Mouse (Mus musculus) liver, adult 2 months (tissue): ENCODE measurements around the gene Timm9. TPM values are rescaled to one million over a fixed set of nuclear protein-coding genes. Genes with fewer than 3 reads are reported as not detected.

Experiments
- DNase-seq: peaks from one replicate; pipeline ENCODE4 v3.0.0-alpha.2; 2011; ENCODE audit warnings: low read depth, low spot score; ENCODE audit errors: extremely low read depth
- H3K27ac ChIP-seq: fragments of 200-500 bp; replicated peaks from 2 replicates; pipeline ENCODE4 v1.5.1; 2012; ENCODE audit warnings: low read depth, mild to moderate bottlenecking, control low read depth, inconsistent platforms, low read length; ENCODE audit not compliant: insufficient read depth
- H3K27me3 ChIP-seq: fragments of 200-500 bp; 2 replicates; pipeline ENCODE4 v1.6.1; 2012; ENCODE audit warnings: mild to moderate bottlenecking, moderate library complexity, low read length, inconsistent platforms; ENCODE audit not compliant: control insufficient read depth, insufficient read depth
- H3K36me3 ChIP-seq: fragments of 200-500 bp; 2 replicates; pipeline ENCODE4 v1.6.1; 2012; ENCODE audit warnings: low read length, inconsistent platforms; ENCODE audit not compliant: control insufficient read depth, insufficient read depth
- H3K4me1 ChIP-seq: fragments of 200-500 bp; 2 replicates; pipeline ENCODE4 v1.6.1; 2011; ENCODE audit warnings: low read length; ENCODE audit not compliant: control insufficient read depth, insufficient read depth
- H3K4me3 ChIP-seq: fragments of 200-500 bp; 2 replicates; pipeline ENCODE4 v1.5.1; 2011; ENCODE audit warnings: low read depth, mild to moderate bottlenecking, control low read depth, low read length, moderate library complexity; ENCODE audit not compliant: insufficient read depth
- H3K79me2 ChIP-seq: fragments of 200-500 bp; 2 replicates; pipeline ENCODE4 v1.6.1; 2012; ENCODE audit warnings: inconsistent platforms, mild to moderate bottlenecking, low read length, moderate library complexity; ENCODE audit not compliant: control insufficient read depth, insufficient read depth
- H3K9ac ChIP-seq: fragments of 200-500 bp; 2 replicates; pipeline ENCODE4 v1.6.1; 2012; ENCODE audit warnings: low read depth, mild to moderate bottlenecking, control low read depth, inconsistent platforms, low read length
- CTCF ChIP-seq: fragments of 200-500 bp; IDR thresholded peaks from 2 replicates; pipeline ENCODE4 v1.5.1; 2011; ENCODE audit warnings: low read depth, low read length, control low read depth
- POLR2A ChIP-seq: fragments of 200-500 bp; IDR thresholded peaks from 2 replicates; pipeline ENCODE4 v1.6.1; 2011; ENCODE audit warnings: low read length, control low read depth; ENCODE audit not compliant: insufficient read depth; ENCODE audit errors: extremely low read depth
- WGBS: fragments of 180-500 bp; shearing (Covaris S2); methylation state at CpG from one replicate; pipeline ENCODE4 v1.1.7; 2018; 5-methylcytosine and 5-hydroxymethylcytosine counted together
- polyA plus RNA-seq: library from polyadenylated mRNA; depleted of rRNA; stranded (reverse); fragments of >200 nt; gene quantifications from 2 replicates; pipeline ENCODE4 v1.2.3, GENCODE M21; 2012; rRNA removed
- total RNA-seq: library from RNA; depleted of rRNA; stranded (reverse); fragments of >200 nt; gene quantifications from 2 replicates; pipeline ENCODE4 v1.2.3, GENCODE M21; 2014; rRNA removed

The Timm9 gene
- total RNA-seq (27.3 and 27.8 TPM in 2 replicates), polyA plus RNA-seq (9.9 and 12.0 TPM in 2 replicates)

DNA sequence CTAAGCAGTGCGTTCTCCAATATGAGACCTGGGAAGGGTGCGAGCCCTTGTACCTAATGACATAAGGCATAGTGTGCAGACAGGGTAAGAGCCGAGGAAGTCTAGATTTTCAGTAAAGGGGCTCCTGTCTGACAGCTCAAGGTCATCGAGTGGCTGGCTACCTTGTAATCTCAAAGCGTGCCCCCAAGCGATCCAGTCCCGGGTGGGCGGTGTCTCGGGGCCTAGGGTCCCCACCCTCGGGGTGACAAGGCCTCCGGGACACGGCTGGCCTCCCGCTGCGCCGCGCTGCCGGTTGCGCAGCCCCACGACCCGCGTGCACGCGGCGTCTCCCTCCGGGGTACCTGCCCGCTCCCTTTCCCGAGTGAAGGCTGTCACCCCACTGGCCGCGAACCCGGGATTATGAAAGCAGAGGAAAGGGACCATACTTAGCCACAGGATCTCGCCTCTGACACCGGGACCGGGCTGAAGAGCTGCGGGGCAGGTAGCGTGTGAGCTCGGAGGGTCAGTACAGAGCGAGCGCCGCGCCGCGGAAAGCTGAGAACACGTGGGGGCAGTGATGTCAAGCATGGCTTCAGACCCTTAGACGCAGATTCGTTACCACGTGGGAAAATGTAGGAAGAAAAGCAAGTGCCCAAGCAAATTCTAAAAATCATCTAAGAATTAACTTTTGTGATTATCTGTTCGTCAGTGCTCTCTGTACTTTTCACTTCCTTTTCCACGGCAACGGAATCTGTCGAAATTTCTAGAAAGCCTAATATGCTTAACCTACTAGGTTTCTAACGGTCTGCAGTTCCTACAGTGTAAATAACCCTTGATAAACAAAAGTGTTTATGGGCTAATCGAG lies at the start of gene Timm9, which contains the start of gene 2700049A03Rik:
Gene Timm9, minus strand, starts transcription at position 555 of the 844 bp plus-strand sequence.
Gene 2700049A03Rik, plus strand, starts transcription at position 719 of the 844 bp plus-strand sequence.
- H3K4me3 ChIP-seq = peak within 1 kb of the TSS; percentile 77
- peaks cover 14% of the 10 kb centered on the region for H3K36me3 ChIP-seq
- under 1% methylated on average over 52 of the region's 52 CpGs for WGBS
- H3K27me3 ChIP-seq = no peaks in the 10 kb centered on the region
- peaks cover 7% of the 10 kb centered on the region for H3K4me1 ChIP-seq
- H3K79me2 ChIP-seq = peaks cover 7% of the 10 kb centered on the region
- peak; percentile 86 for DNase-seq
- peak within 1 kb of the TSS; percentile 78 for H3K27ac ChIP-seq
- H3K9ac ChIP-seq = peak within 1 kb of the TSS; percentile 77
- TF ChIP-seq CTCF = no peak
- peak; percentile 75 for TF ChIP-seq POLR2A

DNA sequence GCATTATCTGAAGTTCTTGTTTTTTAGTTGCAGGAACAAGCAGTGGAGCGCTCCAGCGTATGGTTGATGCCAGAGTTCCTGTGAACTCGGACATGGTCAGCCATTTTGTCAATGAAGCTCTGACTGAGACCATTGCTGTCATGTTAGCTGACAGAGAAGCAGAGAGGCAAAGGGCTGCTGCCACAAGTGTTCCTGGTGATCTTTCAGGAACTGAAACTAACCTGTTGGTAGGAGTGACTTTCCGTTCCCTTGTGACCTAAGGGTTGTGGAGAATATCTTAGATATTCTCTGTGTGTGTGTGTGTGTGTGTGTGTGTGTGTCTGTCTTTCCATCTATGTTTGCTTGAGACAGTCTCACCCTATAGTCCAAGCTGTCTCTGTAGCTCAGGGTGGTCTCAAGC lies 47.9 kb upstream of the Timm9 start:
- no peak for DNase-seq
- 95% methylated on average over 4 of the region's 4 CpGs for WGBS
- Histone ChIP-seq H3K27me3 (no peaks in the 10 kb centered on the region), H3K79me2 (no peaks in the 10 kb centered on the region), H3K4me1 (no peaks in the 10 kb centered on the region), H3K4me3 (no peak overlapping the region), H3K36me3 (peaks cover 24% of the 10 kb centered on the region; the same call in 1 of the 2 replicates), H3K27ac (no peak overlapping the region), H3K9ac (no peak overlapping the region)
- no peak for TF ChIP-seq POLR2A
- TF ChIP-seq CTCF = no peak

DNA sequence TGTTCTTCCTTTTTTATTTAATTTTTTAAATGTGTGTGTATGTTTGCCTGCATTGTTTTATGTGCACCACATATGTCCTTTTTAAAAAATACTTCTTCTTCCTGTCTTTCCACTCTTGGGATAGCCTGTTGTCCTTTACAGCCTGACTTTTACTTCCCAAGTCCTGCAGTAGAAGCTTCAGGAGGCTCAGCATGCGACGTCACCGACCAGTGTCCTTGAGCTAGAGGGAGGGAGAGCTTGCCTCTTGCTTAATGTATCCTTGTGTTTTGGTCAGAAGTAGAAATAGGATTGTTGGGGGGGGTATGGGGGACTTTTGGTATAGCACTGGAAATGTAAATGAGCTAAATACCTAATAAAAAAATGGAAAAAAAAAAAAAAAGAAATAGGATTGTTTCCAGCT lies 47.3 kb upstream of the Timm9 start:
- Histone ChIP-seq H3K27me3 (no peaks in the 10 kb centered on the region), H3K36me3 (peaks cover 27% of the 10 kb centered on the region; the same call in 1 of the 2 replicates), H3K4me1 (no peaks in the 10 kb centered on the region), H3K9ac (no peak overlapping the region), H3K4me3 (no peak overlapping the region), H3K27ac (no peak overlapping the region), H3K79me2 (no peaks in the 10 kb centered on the region)
- no peak for DNase-seq
- TF ChIP-seq CTCF (no peak), POLR2A (no peak)
- 96% methylated on average over 3 of the region's 3 CpGs for WGBS

DNA sequence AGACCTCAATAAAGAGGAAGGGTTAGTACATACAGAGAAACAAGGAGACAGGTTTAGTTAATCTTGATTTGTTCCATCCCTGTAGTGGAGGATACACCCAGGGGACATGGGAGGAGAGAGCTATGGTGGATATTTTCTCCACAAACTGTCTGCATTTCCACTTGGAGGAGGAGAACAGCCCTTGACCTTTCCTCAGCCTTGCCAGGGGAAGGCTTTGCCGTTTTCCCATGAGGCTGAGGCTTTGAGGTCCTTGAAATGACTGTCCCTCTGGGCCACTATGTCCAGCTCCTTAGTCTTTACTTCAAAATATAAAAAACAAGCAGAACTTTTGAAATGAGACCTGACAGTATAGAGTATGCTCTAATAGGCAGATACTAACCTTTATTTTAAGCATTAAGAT lies 33.4 kb upstream of the Timm9 start:
- Histone ChIP-seq H3K9ac (no peak overlapping the region), H3K27me3 (no peaks in the 10 kb centered on the region), H3K4me3 (no peak overlapping the region), H3K4me1 (no peaks in the 10 kb centered on the region), H3K27ac (no peak overlapping the region), H3K79me2 (no peaks in the 10 kb centered on the region), H3K36me3 (peaks cover 26% of the 10 kb centered on the region)
- 91% methylated on average over 1 of the region's 1 CpGs for WGBS
- no peak for DNase-seq
- TF ChIP-seq CTCF (no peak), POLR2A (no peak)

DNA sequence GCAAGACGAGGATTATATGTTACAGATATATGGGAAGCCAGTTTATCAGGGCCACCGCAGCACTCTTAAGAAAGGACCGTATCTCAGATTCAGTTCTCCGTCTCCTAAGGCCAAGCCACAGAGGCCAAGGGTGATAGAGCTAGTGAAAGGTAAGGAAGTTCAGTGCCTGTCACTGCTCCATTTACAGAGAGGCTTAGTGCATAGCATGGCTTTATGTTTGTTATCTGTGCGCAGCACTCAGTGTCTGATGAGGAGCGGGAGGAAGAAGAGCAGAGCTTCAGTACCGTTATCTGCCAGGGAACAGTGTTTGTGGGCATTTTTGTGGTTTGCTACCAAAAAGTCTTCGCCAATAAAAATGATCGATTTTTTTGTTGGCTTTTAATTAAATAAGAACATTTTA lies 27.9 kb upstream of the Timm9 start:
- Histone ChIP-seq H3K36me3 (peaks cover 33% of the 10 kb centered on the region), H3K79me2 (no peaks in the 10 kb centered on the region), H3K9ac (no peak overlapping the region), H3K27ac (no peak overlapping the region), H3K4me3 (no peak overlapping the region), H3K4me1 (no peaks in the 10 kb centered on the region), H3K27me3 (no peaks in the 10 kb centered on the region)
- TF ChIP-seq POLR2A (no peak), CTCF (no peak)
- no peak for DNase-seq
- WGBS = 96% methylated on average over 9 of the region's 9 CpGs

DNA sequence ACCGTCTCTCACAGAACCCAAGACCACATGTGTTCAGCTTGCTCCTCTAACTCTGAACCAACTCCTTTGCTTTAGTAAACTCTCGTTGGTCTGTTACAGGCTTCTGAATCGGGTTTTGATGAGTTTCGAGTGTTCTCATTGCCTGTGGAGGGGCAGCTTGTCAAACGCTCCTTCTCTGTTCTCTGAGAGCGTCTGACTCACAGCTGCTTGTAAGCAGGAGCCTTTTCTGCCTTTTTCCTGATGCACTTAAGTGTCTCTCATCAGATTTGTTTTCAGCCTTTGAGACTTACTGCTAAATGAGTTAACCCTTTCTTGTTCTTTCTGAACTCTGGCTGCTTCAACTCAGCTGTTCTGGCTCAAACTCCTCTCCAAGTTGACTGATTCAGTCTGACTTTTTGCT lies 21.5 kb upstream of the Timm9 start:
- Histone ChIP-seq H3K9ac (no peak overlapping the region), H3K27ac (no peak overlapping the region), H3K79me2 (no peaks in the 10 kb centered on the region), H3K36me3 (peaks cover 46% of the 10 kb centered on the region), H3K27me3 (no peaks in the 10 kb centered on the region), H3K4me1 (no peaks in the 10 kb centered on the region), H3K4me3 (no peak overlapping the region)
- no peak for TF ChIP-seq POLR2A
- no peak for TF ChIP-seq CTCF
- WGBS = 95% methylated on average over 6 of the region's 6 CpGs
- no peak for DNase-seq
